Mouse (Mus musculus): Measurements from ENCODE around the gene Akap8. TPM values are rescaled to one million over a fixed set of nuclear protein-coding genes. Genes with fewer than 3 reads are reported as not detected.

Gene Akap8
- polyA plus RNA-seq (2015; fragmentation: Nextera tagmentation; extraction: Ambion mirVana): 29.7 and 31.2 TPM in 2 replicates

GRCm38 (mm10) chr17:32320597-32321389, at the start of gene Akap8:
Gene Akap8, minus strand, starts transcription at chr17:32321238.
- H3K9ac ChIP-seq (ENCODE audit: low read depth, low read length): peak within 1 kb of the TSS; percentile 88
- peak; percentile 97 for ATAC-seq (ENCODE audit: low read depth)
- H3K4me3 ChIP-seq (ENCODE audit: low read depth, low read length): peak within 1 kb of the TSS; percentile 84
- peak within 1 kb of the TSS; percentile 95 for H3K27ac ChIP-seq (ENCODE audit: low read length)
- no peaks in the 10 kb centered on the region for H3K9me3 ChIP-seq (replicated peaks; ENCODE audit: control insufficient read depth, low read length)
- no peaks in the 10 kb centered on the region for H3K27me3 ChIP-seq (ENCODE audit: control insufficient read depth, insufficient read depth, low read depth, low read length)
- peak within 1 kb of the TSS; percentile 96 for H3K4me2 ChIP-seq (ENCODE audit: low read depth, low read length)
- under 1% methylated on average over 82 of the region's 83 CpGs for WGBS (ENCODE audit: insufficient replicate concordance)
- H3K36me3 ChIP-seq (ENCODE audit: control insufficient read depth, insufficient read depth): peaks cover 29% of the 10 kb centered on the region
- H3K4me1 ChIP-seq (ENCODE audit: control insufficient read depth, low read depth, low read length): peaks cover 29% of the 10 kb centered on the region

- Histone ChIP-seq H3K27me3 (ENCODE audit: control insufficient read depth, insufficient read depth, low read depth, low read length) (no peaks in the 10 kb centered on the region), H3K4me3 (ENCODE audit: low read depth, low read length) (peak overlapping the region; percentile 61), H3K4me1 (ENCODE audit: control insufficient read depth, low read depth, low read length) (peaks cover 33% of the 10 kb centered on the region), H3K36me3 (ENCODE audit: control insufficient read depth, insufficient read depth) (no peaks in the 10 kb centered on the region), H3K9me3 (replicated peaks; ENCODE audit: control insufficient read depth, low read length) (no peaks in the 10 kb centered on the region), H3K27ac (ENCODE audit: low read length) (peak overlapping the region; percentile 65; the same call in 1 of the 2 replicates), H3K4me2 (ENCODE audit: low read depth, low read length) (peak overlapping the region; percentile 74), H3K9ac (ENCODE audit: low read depth, low read length) (peak overlapping the region; percentile 58)
- 9% methylated on average over 12 of the region's 17 CpGs for WGBS (ENCODE audit: insufficient replicate concordance)
- ATAC-seq (ENCODE audit: low read depth): peak; percentile 42
Measured at GRCm38 (mm10) chr17:32368991-32369578, 48.0 kb upstream of the Akap8 start.

GRCm38 (mm10) chr17:32367706-32368105, 46.7 kb upstream of the Akap8 start:
- H3K9ac ChIP-seq (ENCODE audit: low read depth, low read length): no peak overlapping the region
- no peaks in the 10 kb centered on the region for H3K27me3 ChIP-seq (ENCODE audit: control insufficient read depth, insufficient read depth, low read depth, low read length)
- no peak overlapping the region for H3K27ac ChIP-seq (ENCODE audit: low read length)
- 82% methylated on average over 11 of the region's 11 CpGs for WGBS (ENCODE audit: insufficient replicate concordance)
- H3K36me3 ChIP-seq (ENCODE audit: control insufficient read depth, insufficient read depth): no peaks in the 10 kb centered on the region
- ATAC-seq (ENCODE audit: low read depth): no peak
- peaks cover 42% of the 10 kb centered on the region for H3K4me1 ChIP-seq (ENCODE audit: control insufficient read depth, low read depth, low read length)
- H3K4me2 ChIP-seq (ENCODE audit: low read depth, low read length): no peak overlapping the region
- H3K9me3 ChIP-seq (replicated peaks; ENCODE audit: control insufficient read depth, low read length): no peaks in the 10 kb centered on the region
- H3K4me3 ChIP-seq (ENCODE audit: low read depth, low read length): no peak overlapping the region

- Histone ChIP-seq H3K4me2 (ENCODE audit: low read depth, low read length) (peak overlapping the region; percentile 68), H3K9ac (ENCODE audit: low read depth, low read length) (no peak overlapping the region; the same call in 1 of the 2 replicates), H3K9me3 (replicated peaks; ENCODE audit: control insufficient read depth, low read length) (no peaks in the 10 kb centered on the region), H3K4me3 (ENCODE audit: low read depth, low read length) (peak overlapping the region; percentile 88; the same call in 1 of the 2 replicates), H3K4me1 (ENCODE audit: control insufficient read depth, low read depth, low read length) (peaks cover 46% of the 10 kb centered on the region), H3K27me3 (ENCODE audit: control insufficient read depth, insufficient read depth, low read depth, low read length) (no peaks in the 10 kb centered on the region), H3K27ac (ENCODE audit: low read length) (peak overlapping the region; percentile 72), H3K36me3 (ENCODE audit: control insufficient read depth, insufficient read depth) (peaks cover 10% of the 10 kb centered on the region)
- 28% methylated on average over 1 of the region's 1 CpGs for WGBS (ENCODE audit: insufficient replicate concordance)
- peak; percentile 59 for ATAC-seq (ENCODE audit: low read depth)
Measured at GRCm38 (mm10) chr17:32365296-32365695, 44.3 kb upstream of the Akap8 start.

GRCm38 (mm10) chr17:32364850-32365249, 43.8 kb upstream of the Akap8 start:
- peak overlapping the region; percentile 88 for H3K4me3 ChIP-seq (ENCODE audit: low read depth, low read length)
- H3K27me3 ChIP-seq (ENCODE audit: control insufficient read depth, insufficient read depth, low read depth, low read length): no peaks in the 10 kb centered on the region
- H3K27ac ChIP-seq (ENCODE audit: low read length): peak overlapping the region; percentile 72
- H3K36me3 ChIP-seq (ENCODE audit: control insufficient read depth, insufficient read depth): peaks cover 11% of the 10 kb centered on the region
- no peak for ATAC-seq (ENCODE audit: low read depth)
- H3K4me2 ChIP-seq (ENCODE audit: low read depth, low read length): peak overlapping the region; percentile 68
- peak overlapping the region; percentile 87 for H3K9ac ChIP-seq (ENCODE audit: low read depth, low read length)
- WGBS (ENCODE audit: insufficient replicate concordance): 22% methylated on average over 5 of the region's 5 CpGs
- H3K9me3 ChIP-seq (replicated peaks; ENCODE audit: control insufficient read depth, low read length): no peaks in the 10 kb centered on the region
- peaks cover 46% of the 10 kb centered on the region for H3K4me1 ChIP-seq (ENCODE audit: control insufficient read depth, low read depth, low read length)

GRCm38 (mm10) chr17:32364331-32364730, 43.3 kb upstream of the Akap8 start:
- Histone ChIP-seq H3K4me3 (ENCODE audit: low read depth, low read length) (peak overlapping the region; percentile 88), H3K36me3 (ENCODE audit: control insufficient read depth, insufficient read depth) (peaks cover 14% of the 10 kb centered on the region), H3K27me3 (ENCODE audit: control insufficient read depth, insufficient read depth, low read depth, low read length) (no peaks in the 10 kb centered on the region), H3K4me2 (ENCODE audit: low read depth, low read length) (peak overlapping the region; percentile 68), H3K4me1 (ENCODE audit: control insufficient read depth, low read depth, low read length) (peaks cover 46% of the 10 kb centered on the region), H3K9ac (ENCODE audit: low read depth, low read length) (peak overlapping the region; percentile 87), H3K9me3 (replicated peaks; ENCODE audit: control insufficient read depth, low read length) (no peaks in the 10 kb centered on the region), H3K27ac (ENCODE audit: low read length) (peak overlapping the region; percentile 72)
- peak; percentile 93 for ATAC-seq (ENCODE audit: low read depth)
- WGBS (ENCODE audit: insufficient replicate concordance): under 1% methylated on average over 45 of the region's 47 CpGs

GRCm38 (mm10) chr17:32363821-32364301, 42.8 kb upstream of the Akap8 start:
- Histone ChIP-seq H3K27me3 (ENCODE audit: control insufficient read depth, insufficient read depth, low read depth, low read length) (no peaks in the 10 kb centered on the region), H3K27ac (ENCODE audit: low read length) (peak overlapping the region; percentile 27; the same call in 1 of the 2 replicates), H3K9ac (ENCODE audit: low read depth, low read length) (peak overlapping the region; percentile 87), H3K36me3 (ENCODE audit: control insufficient read depth, insufficient read depth) (peaks cover 19% of the 10 kb centered on the region), H3K4me3 (ENCODE audit: low read depth, low read length) (peak overlapping the region; percentile 88), H3K4me1 (ENCODE audit: control insufficient read depth, low read depth, low read length) (peaks cover 43% of the 10 kb centered on the region), H3K9me3 (replicated peaks; ENCODE audit: control insufficient read depth, low read length) (no peaks in the 10 kb centered on the region), H3K4me2 (ENCODE audit: low read depth, low read length) (peak overlapping the region; percentile 68)
- peak; percentile 28 for ATAC-seq (ENCODE audit: low read depth)
- WGBS (ENCODE audit: insufficient replicate concordance): under 1% methylated on average over 40 of the region's 50 CpGs

- ATAC-seq (ENCODE audit: low read depth): no peak
- H3K9me3 ChIP-seq (replicated peaks; ENCODE audit: control insufficient read depth, low read length): no peaks in the 10 kb centered on the region
- no peaks in the 10 kb centered on the region for H3K27me3 ChIP-seq (ENCODE audit: control insufficient read depth, insufficient read depth, low read depth, low read length)
- H3K4me2 ChIP-seq (ENCODE audit: low read depth, low read length): peak overlapping the region; percentile 68
- H3K4me1 ChIP-seq (ENCODE audit: control insufficient read depth, low read depth, low read length): peaks cover 33% of the 10 kb centered on the region
- no peak overlapping the region for H3K9ac ChIP-seq (ENCODE audit: low read depth, low read length)
- 65% methylated on average over 4 of the region's 4 CpGs for WGBS (ENCODE audit: insufficient replicate concordance)
- H3K36me3 ChIP-seq (ENCODE audit: control insufficient read depth, insufficient read depth): peaks cover 29% of the 10 kb centered on the region
- no peak overlapping the region for H3K27ac ChIP-seq (ENCODE audit: low read length)
- peak overlapping the region; percentile 88; the same call in 1 of the 2 replicates for H3K4me3 ChIP-seq (ENCODE audit: low read depth, low read length)
Measured at GRCm38 (mm10) chr17:32362686-32363085, 41.6 kb upstream of the Akap8 start.
